Mouse (Mus musculus) heart, postnatal 0 days (tissue): Measurements from ENCODE around the gene Mypop. TPM values are rescaled to one million over a fixed set of nuclear protein-coding genes. Genes with fewer than 3 reads are reported as not detected.

Source experiments
- ATAC-seq: fragments of 200-750 bp; cut with Nextera tagmentation; 2 replicates; pipeline ENCODE4 v1.8.0; 2017; ENCODE audit warnings: low read depth, moderate number of reproducible peaks, moderate library complexity; ENCODE audit not compliant: insufficient read depth
- DNase-seq: peaks from one replicate; pipeline ENCODE4 v3.0.0-alpha.2; 2016; ENCODE audit warnings: low spot score
- H3K27ac ChIP-seq: fragments of 300-500 bp; sonication (generic); 2 replicates; pipeline ENCODE4 v1.5.1; 2014; ENCODE audit warnings: low read depth, mild to moderate bottlenecking
- H3K27me3 ChIP-seq: fragments of 300-500 bp; sonication (generic); 2 replicates; pipeline ENCODE4 v1.6.1; 2014; ENCODE audit warnings: low read length, mixed read lengths; ENCODE audit not compliant: control insufficient read depth, insufficient read depth
- H3K36me3 ChIP-seq: fragments of 300-500 bp; sonication (generic); replicated peaks from 2 replicates; pipeline ENCODE4 v1.6.1; 2014; ENCODE audit warnings: low read length, mixed read lengths; ENCODE audit not compliant: control insufficient read depth, insufficient read depth
- H3K4me1 ChIP-seq: fragments of 300-500 bp; sonication (generic); 2 replicates; pipeline ENCODE4 v1.6.1; 2014; ENCODE audit warnings: antibody characterized with exemption; ENCODE audit not compliant: control insufficient read depth, insufficient read depth
- H3K4me2 ChIP-seq: fragments of 300-500 bp; sonication (generic); 2 replicates; pipeline ENCODE4 v1.6.1; 2014; ENCODE audit warnings: low read depth, mild to moderate bottlenecking, low read length, moderate library complexity
- H3K4me3 ChIP-seq: fragments of 300-500 bp; sonication (generic); 2 replicates; pipeline ENCODE4 v1.5.1; 2014; ENCODE audit warnings: low read depth, low read length
- H3K9ac ChIP-seq: fragments of 300-500 bp; sonication (generic); replicated peaks from 2 replicates; pipeline ENCODE4 v1.6.1; 2014; ENCODE audit warnings: low read depth, low read length, mixed read lengths
- H3K9me3 ChIP-seq: fragments of 300-500 bp; sonication (generic); replicated peaks from 2 replicates; pipeline ENCODE4 v1.6.1; 2016; ENCODE audit warnings: low read length; ENCODE audit not compliant: control insufficient read depth
- CTCF ChIP-seq: IDR thresholded peaks from 2 replicates; pipeline ENCODE4 v1.5.1; 2016; ENCODE audit warnings: antibody characterized with exemption, control low read depth, low read depth
- EP300 ChIP-seq: IDR thresholded peaks from 2 replicates; pipeline ENCODE4 v1.6.1; 2016; ENCODE audit warnings: antibody characterized with exemption, low read depth
- WGBS: fragments of 180-500 bp; shearing (Covaris S2); extraction: QIAGEN DNeasy Blood & Tissue Kit; methylation state at CpG from one replicate; pipeline ENCODE4 v1.1.7; 2014; 5-methylcytosine and 5-hydroxymethylcytosine counted together
- polyA plus RNA-seq: library from polyadenylated mRNA; unstranded; fragments of >200 nt; fragmentation: Nextera tagmentation; extraction: Ambion mirVana; gene quantifications from 2 replicates; pipeline ENCODE4 v1.2.1, GENCODE M21; 2015
- total RNA-seq: library from RNA; depleted of rRNA; stranded (reverse); fragments of >200 nt; gene quantifications from 2 replicates; pipeline ENCODE4 v1.2.3, GENCODE M21; 2014; ENCODE audit warnings: low replicate concordance

Gene Mypop
- total and polyA plus RNA-seq, 2 experiments from 2014 or later: 0.34 to 0.79 TPM

DNA sequence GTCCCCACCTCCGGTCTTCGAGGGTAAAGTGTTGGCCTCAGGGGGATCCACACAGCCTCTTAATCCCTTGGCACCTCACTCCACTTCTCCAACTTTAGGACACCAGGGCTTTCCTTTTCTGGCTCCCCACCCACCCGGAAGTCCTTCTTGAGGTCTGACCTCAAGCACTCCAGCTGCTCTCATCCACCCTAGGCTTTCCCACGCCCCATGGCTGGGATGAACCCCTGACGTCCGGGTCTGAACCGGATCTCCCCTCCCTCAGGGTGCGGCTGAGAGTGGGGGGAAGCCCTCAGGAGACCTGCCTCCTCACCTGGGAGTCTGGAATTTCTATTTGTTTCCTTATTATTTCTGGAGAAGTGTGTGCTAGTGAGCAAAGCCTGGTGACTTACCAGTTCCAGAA, 30.0 kb downstream of the Mypop start:
- ATAC-seq (no peak), DNase-seq (no peak)
- TF ChIP-seq EP300 (no peak), CTCF (no peak)
- Histone ChIP-seq H3K4me1 (peaks cover 12% of the 10 kb centered on the region; the same call in 1 of the 2 replicates), H3K27ac (no peak overlapping the region), H3K36me3 (no peaks in the 10 kb centered on the region), H3K27me3 (peaks cover 47% of the 10 kb centered on the region), H3K4me3 (no peak overlapping the region), H3K9me3 (no peaks in the 10 kb centered on the region), H3K9ac (no peak overlapping the region), H3K4me2 (no peak overlapping the region)
- 9% methylated on average over 8 of the region's 8 CpGs for WGBS

DNA sequence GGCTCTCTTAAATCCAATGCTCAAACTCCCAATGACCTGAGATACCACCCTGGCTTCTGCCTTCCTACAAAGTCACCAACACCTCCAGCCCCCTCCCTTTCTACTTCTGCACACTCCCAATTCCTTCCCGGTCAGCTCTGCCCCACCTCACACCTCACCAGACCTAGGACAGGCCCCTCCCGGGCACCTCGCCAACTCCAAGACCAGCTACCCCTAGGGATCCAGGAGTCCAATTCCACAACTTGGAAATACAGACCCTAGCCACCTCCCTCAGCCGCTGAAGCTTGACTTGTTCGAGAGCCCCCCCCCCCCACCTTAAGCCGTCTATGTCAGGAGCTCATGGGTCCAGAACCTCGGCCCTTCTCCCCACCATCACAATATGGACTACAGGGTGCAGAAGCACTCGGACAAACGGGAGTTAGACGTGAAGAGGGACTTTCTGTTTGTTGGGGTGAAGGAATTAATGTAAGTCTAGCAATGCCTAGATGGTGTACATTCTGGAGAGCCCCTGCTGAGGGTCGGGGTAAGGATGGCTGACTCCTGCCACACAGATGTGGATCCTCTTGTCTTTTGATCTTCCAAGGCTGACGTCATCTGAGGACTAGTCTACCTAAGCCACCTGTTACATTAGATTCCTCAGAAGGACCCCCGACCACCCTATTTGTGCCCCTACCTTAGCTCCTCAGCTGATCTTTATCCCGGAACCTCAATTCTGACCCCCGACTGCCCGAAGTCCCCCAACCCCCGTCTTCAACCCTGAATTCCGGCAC, 31.3 kb downstream of the Mypop start:
- DNase-seq (no peak), ATAC-seq (no peak)
- no peaks in the 10 kb centered on the region for H3K36me3 ChIP-seq
- no peaks in the 10 kb centered on the region for H3K9me3 ChIP-seq
- no peak overlapping the region for H3K4me2 ChIP-seq
- H3K4me3 ChIP-seq: no peak overlapping the region
- H3K27ac ChIP-seq: no peak overlapping the region
- TF ChIP-seq CTCF: no peak
- TF ChIP-seq EP300: no peak
- peaks cover 12% of the 10 kb centered on the region; the same call in 1 of the 2 replicates for H3K4me1 ChIP-seq
- H3K9ac ChIP-seq: no peak overlapping the region
- 48% methylated on average over 18 of the region's 18 CpGs for WGBS
- peaks cover 47% of the 10 kb centered on the region for H3K27me3 ChIP-seq

DNA sequence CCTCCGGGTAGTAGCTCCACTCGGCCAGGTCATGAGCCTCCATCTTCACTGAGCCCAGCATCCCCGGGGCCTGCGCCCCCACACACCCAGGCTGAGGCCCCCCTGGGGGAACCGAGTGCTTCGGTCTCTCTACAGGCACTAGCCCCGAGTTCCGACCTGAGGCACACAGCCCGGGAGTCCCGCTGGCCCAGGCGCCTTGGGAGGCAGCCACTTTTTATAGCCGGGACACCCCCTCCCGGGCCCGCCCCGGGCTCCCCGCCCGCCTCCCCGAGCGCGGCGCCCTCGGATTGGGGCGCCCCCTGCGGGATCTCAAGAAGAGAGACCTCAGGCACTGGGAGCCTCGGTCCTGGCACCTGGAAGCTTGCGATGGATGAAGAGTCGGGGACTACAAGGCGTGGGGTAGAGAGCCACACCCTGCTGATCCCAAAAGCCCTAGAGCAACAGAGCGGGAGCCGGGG, 32.3 kb downstream of the Mypop start, which contains the start of gene Foxa3:
TSS of gene Foxa3 (minus strand) at position 182 of the 458 bp plus-strand sequence.
- H3K4me1 ChIP-seq: peaks cover 12% of the 10 kb centered on the region; the same call in 1 of the 2 replicates

DNA sequence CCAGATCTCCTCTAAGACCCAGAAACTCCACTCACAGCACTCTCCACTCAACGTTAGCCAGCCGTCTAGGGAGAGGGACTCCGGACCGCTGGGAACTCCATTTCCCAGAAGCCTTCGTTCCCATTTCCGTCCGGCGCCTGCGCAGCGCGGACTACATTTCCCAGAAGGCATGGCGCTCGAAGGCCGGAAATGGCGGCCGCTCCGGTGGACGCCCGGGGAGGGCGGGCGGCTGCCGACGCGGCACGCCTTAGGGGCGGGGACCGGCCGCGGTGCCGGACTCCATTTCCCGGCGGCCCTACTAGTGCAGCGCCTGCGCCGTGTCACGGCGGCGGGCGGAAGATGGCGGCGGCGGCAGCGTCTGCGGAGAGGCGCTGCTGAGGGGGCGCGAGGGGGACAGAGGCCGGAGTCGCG, 33.1 kb downstream of the Mypop start, which contains the start of gene Sympk:
TSS of gene Sympk (plus strand) at position 282 of the 411 bp plus-strand sequence.
- Histone ChIP-seq H3K4me3 (peak within 1 kb of the TSS; percentile 88), H3K9me3 (no peaks in the 10 kb centered on the region), H3K27me3 (peaks cover 43% of the 10 kb centered on the region), H3K4me1 (peaks cover 12% of the 10 kb centered on the region; the same call in 1 of the 2 replicates), H3K4me2 (peak within 1 kb of the TSS; percentile 92), H3K36me3 (peaks cover 6% of the 10 kb centered on the region), H3K27ac (peak within 1 kb of the TSS; percentile 36), H3K9ac (peak within 1 kb of the TSS; percentile 88)
- ATAC-seq (peak; percentile 96), DNase-seq (peak; percentile 95)
- TF ChIP-seq EP300: no peak
- WGBS: under 1% methylated on average over 49 of the region's 50 CpGs

More for the DNA sequence above, 32.3 kb downstream of the Mypop start, which contains the start of gene Foxa3:
- Histone ChIP-seq H3K36me3 (no peaks in the 10 kb centered on the region), H3K4me2 (peak within 1 kb of the TSS; percentile 92), H3K27me3 (peaks cover 45% of the 10 kb centered on the region), H3K9ac (peak within 1 kb of the TSS; percentile 88), H3K4me3 (peak within 1 kb of the TSS; percentile 88), H3K9me3 (no peaks in the 10 kb centered on the region), H3K27ac (peak within 1 kb of the TSS; percentile 36)
- 2% methylated on average over 28 of the region's 30 CpGs for WGBS
- no peak for DNase-seq
- peak; percentile 27 for TF ChIP-seq CTCF
- TF ChIP-seq EP300: no peak
- 0 out of 2 replicates have a peak, but pooled peaks have one; percentile 18 for ATAC-seq

DNA sequence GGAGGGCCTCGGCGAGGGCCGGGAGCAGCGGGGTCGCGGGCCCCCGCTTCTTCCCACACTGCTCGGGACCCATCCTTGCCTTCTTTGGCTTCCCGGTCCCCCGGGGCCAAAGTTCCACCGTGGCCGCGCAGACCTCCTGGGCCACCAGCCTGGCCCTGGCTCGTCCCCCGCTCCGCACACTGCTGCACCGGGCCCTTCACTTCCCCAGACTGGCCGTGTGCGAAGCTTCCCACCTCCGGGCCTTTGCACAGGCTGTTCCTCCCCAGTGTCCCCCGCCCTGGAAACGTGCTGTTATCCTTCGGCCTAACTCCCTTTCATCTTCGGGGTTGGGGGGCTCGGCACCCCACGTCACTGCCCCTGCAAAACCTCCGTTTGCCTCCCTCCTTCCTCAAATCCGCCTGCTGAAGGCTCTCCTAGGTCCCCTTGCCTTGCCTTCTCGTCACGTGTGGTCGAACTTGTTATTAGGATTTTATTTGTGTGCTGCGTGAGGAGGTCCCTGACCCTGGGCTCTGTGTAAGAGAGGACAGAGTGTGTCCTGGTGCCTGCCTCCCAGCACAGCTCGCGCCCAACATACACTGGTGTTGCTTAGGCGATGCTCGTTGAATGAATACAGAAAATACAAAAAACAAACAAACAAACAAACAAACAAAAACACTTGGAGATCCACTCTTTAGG, 33.7 kb downstream of the Mypop start:
- DNase-seq (no peak), ATAC-seq (peak; percentile 25)
- H3K9ac ChIP-seq: peak overlapping the region; percentile 88
- peak overlapping the region; percentile 88 for H3K4me3 ChIP-seq
- WGBS: 2% methylated on average over 31 of the region's 36 CpGs
- H3K36me3 ChIP-seq: peaks cover 12% of the 10 kb centered on the region
- H3K9me3 ChIP-seq: no peaks in the 10 kb centered on the region
- TF ChIP-seq EP300: no peak
- TF ChIP-seq CTCF: no peak
- peaks cover 12% of the 10 kb centered on the region; the same call in 1 of the 2 replicates for H3K4me1 ChIP-seq
- H3K4me2 ChIP-seq: peak overlapping the region; percentile 92
- H3K27me3 ChIP-seq: peaks cover 40% of the 10 kb centered on the region
- peak overlapping the region; percentile 36 for H3K27ac ChIP-seq
